Mouse (Mus musculus) ovary, adult 10 weeks (tissue): ENCODE data around the gene Vwa3a. TPM values are rescaled to one million over a fixed set of nuclear protein-coding genes. Genes with fewer than 3 reads are reported as not detected.

ENCODE experiments used
- polyA plus RNA-seq: library from polyadenylated mRNA; stranded (reverse); fragments of 350-450 nt; fragmentation: Illumina TruSeq; extraction: RNeasy Lipid Tissue Mini Kit (QIAGEN cat#74804); gene quantifications from one replicate; pipeline ENCODE4 v1.2.3, GENCODE M21; 2014

The Vwa3a gene
- polyA plus RNA-seq: 2.1 TPM

DNA sequence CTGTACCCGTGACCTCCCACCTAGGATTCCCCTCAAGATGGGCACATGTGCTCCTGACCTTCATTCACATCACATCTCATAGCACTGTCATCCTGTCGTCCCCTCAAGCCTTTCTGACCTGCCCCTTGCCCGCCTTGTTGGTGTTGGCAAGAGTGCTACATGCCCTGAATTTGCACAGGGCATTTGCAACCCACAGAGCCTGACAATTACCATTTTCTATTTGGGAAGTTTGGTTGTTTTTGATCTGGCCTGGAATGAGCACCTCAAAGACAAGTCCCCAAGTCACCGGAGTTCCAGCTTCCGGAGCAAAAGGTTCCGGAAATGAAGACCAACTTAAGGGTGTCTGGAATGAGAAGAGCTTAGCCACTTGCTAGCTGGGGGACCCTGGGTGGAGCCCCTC lies at the start of gene Vwa3a:
TSS of gene Vwa3a (plus strand) at position 301 of the 400 bp plus-strand sequence.

GRCm38 (mm10) chr7:120811834-120812415 lies 72.8 kb downstream of the Vwa3a start, which contains the start of gene Gm5737:
TSS of gene Gm5737 (plus strand) at chr7:120812365.

DNA sequence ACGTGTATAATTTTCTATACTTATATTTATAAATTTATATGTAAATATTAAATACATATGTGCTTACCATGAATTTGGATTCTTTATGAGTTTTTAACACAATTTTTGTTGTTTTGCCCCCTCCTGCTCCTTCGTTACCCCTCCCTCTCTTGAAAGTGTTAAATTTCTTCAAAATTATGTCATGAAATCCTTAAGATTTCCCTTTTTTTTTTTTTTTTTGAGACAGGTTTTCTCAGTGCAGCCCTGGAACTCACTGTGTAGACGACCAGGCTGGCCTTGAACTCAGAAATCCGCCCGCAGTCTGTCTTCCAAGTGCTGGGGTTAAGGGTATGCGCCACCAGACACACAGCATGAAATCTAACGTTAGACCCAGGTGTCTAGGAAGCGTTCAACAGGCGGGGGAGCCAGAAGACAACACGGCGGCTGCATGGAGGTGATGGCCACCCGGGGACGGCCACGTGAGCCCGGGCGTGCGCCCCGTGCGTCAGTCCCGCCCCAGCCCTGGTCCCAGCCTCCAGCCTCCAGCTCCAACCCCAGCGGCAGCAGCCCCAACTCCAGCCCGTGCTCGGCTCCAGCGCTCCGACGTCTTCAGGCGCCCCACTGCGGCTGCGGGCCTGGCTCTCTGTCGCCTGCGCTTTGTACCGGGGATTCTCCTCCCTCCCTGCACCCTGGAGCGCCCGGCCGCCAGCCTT lies 103.4 kb downstream of the Vwa3a start, which contains the start of gene Eef2k:
TSS of gene Eef2k (plus strand) at position 487 of the 692 bp plus-strand sequence.

Other genes with a start within 250 kb of the Vwa3a start
- gene Uqcrc2, start 104.1 kb upstream of the Vwa3a start, polyA plus RNA-seq: 376 TPM
- gene Pdzd9, start 69.0 kb upstream of the Vwa3a start, polyA plus RNA-seq: not detected
- gene Mosmo, start 61.7 kb upstream of the Vwa3a start, polyA plus RNA-seq: 69.1 TPM
- gene Gm5737, start 73.0 kb downstream of the Vwa3a start, polyA plus RNA-seq: not detected
- 8.7 TPM for gene Eef2k, start 103.5 kb downstream of the Vwa3a start, polyA plus RNA-seq
- 11.8 TPM for gene Polr3e, start 178.4 kb downstream of the Vwa3a start, polyA plus RNA-seq
- 13.8 TPM for gene Cdr2, start 243.0 kb downstream of the Vwa3a start, polyA plus RNA-seq
- gene Mfsd13b, start 243.2 kb downstream of the Vwa3a start, polyA plus RNA-seq: 0.68 TPM